Mouse (Mus musculus) megakaryocyte-erythroid progenitor cell, adult 5-6 weeks (primary cell): ENCODE results near the gene Casp12. TPM values are rescaled to one million over a fixed set of nuclear protein-coding genes. Genes with fewer than 3 reads are reported as not detected.
"Not testable (repeated sequence)": the region's sequence is repeated elsewhere in the genome, so short reads cannot be mapped to it uniquely, and the experiment has no call there.

ENCODE experiments used
- ATAC-seq: replicated peaks from 2 replicates; pipeline ENCODE4 v1.8.0; 2016; ENCODE audit warnings: mild to moderate bottlenecking, inconsistent platforms; ENCODE audit not compliant: severe bottlenecking, poor library complexity, low FRiP score, low TSS enrichment
- total RNA-seq, 2 experiments: library from RNA; stranded (forward) in 1 of 2; stranded (reverse) in 1 of 2; fragments of 200-1000, 215-1000 nt in 1 of 2; fragments of >200 nt in 1 of 2; fragmentation: Nextera tagmentation in 1 of 2; gene quantifications; 2 replicates each; pipeline ENCODE4 v1.2.3; 2014 to 2017

Gene Casp12
- total RNA-seq (2014; fragmentation: Nextera tagmentation): not detected in 2 replicates
- 5.9 TPM in 1 of 2 replicates, not detected in the other for total RNA-seq (2017)

GRCm38 (mm10) chr9:5345291-5345898 lies at the start of gene Casp12:
Gene Casp12, plus strand, starts transcription at chr9:5345430.
- ATAC-seq: no peak

GRCm38 (mm10) chr9:5296354-5297237 lies 48.6 kb upstream of the Casp12 start:
- no peak for ATAC-seq

- peak; percentile 72 for ATAC-seq
These were observed 46.7 kb upstream of the Casp12 start, which contains the start of gene Casp1 for GRCm38 (mm10) chr9:5298329-5299131. Gene Casp1, plus strand, starts transcription at chr9:5298517.

- no peak; the same call in 1 of the 2 replicates for ATAC-seq
These were observed 46.2 kb upstream of the Casp12 start for GRCm38 (mm10) chr9:5299132-5299381.

- peak; percentile 91 for ATAC-seq
These were observed 36.7 kb upstream of the Casp12 start, which contains the start of gene Casp4 for GRCm38 (mm10) chr9:5308561-5308960. Gene Casp4, plus strand, starts transcription at chr9:5308828.

- ATAC-seq: no peak
These were observed 35.1 kb upstream of the Casp12 start for GRCm38 (mm10) chr9:5310112-5310511.

- ATAC-seq: no peak
These were observed 33.8 kb upstream of the Casp12 start for GRCm38 (mm10) chr9:5311435-5311834.

- no peak for ATAC-seq
These were observed 17.0 kb upstream of the Casp12 start for GRCm38 (mm10) chr9:5328204-5328603.

- no peak for ATAC-seq
These were observed 12.8 kb upstream of the Casp12 start for GRCm38 (mm10) chr9:5332441-5332840.

GRCm38 (mm10) chr9:5333422-5333821 lies 11.8 kb upstream of the Casp12 start:
- ATAC-seq: no peak

GRCm38 (mm10) chr9:5343092-5343491 lies 2.1 kb upstream of the Casp12 start:
- ATAC-seq: peak; percentile 97

- ATAC-seq: no peak
These were observed 1.1 kb upstream of the Casp12 start for GRCm38 (mm10) chr9:5344090-5344489.

GRCm38 (mm10) chr9:5347381-5347780 lies 2.2 kb downstream of the Casp12 start:
- no peak for ATAC-seq

- ATAC-seq: no peak
These were observed 8.4 kb downstream of the Casp12 start for GRCm38 (mm10) chr9:5353673-5354072.

GRCm38 (mm10) chr9:5356801-5357200 lies 11.6 kb downstream of the Casp12 start:
- ATAC-seq: no peak

GRCm38 (mm10) chr9:5393561-5393960 lies 48.3 kb downstream of the Casp12 start:
- no peak for ATAC-seq

- not testable (repeated sequence) for ATAC-seq
These were observed 50.6 kb downstream of the Casp12 start for GRCm38 (mm10) chr9:5395861-5396260.

- no peak for ATAC-seq
These were observed 65.8 kb downstream of the Casp12 start for GRCm38 (mm10) chr9:5410988-5411568.

- no peak for ATAC-seq
These were observed 67.3 kb downstream of the Casp12 start for GRCm38 (mm10) chr9:5412446-5413111.
